Mouse (Mus musculus) adrenal gland, postnatal 25 days (tissue): Measurements from ENCODE around the gene Smg9. TPM values are rescaled to one million over a fixed set of nuclear protein-coding genes. Genes with fewer than 3 reads are reported as not detected.

Experiments
- DNase-seq: peaks from one replicate; pipeline ENCODE4 v3.0.0; 2021; ENCODE audit warnings: mixed read lengths
- long read RNA-seq: library from polyadenylated mRNA; stranded (forward); transcript quantifications from one replicate; pipeline ENCODE4 v2.0.0, GENCODE M21; 2021
- total RNA-seq: library from RNA; stranded (reverse); gene quantifications from 2 replicates; pipeline ENCODE4 v1.2.3, GENCODE M21; 2021

The Smg9 gene
- total RNA-seq = 26.6 and 29.1 TPM in 2 replicates
- long read RNA-seq, partial matches to known transcripts = 6 of 12 reads
- long read RNA-seq, other reads (novel, unspliced or antisense) = 4 of 12 reads

DNA sequence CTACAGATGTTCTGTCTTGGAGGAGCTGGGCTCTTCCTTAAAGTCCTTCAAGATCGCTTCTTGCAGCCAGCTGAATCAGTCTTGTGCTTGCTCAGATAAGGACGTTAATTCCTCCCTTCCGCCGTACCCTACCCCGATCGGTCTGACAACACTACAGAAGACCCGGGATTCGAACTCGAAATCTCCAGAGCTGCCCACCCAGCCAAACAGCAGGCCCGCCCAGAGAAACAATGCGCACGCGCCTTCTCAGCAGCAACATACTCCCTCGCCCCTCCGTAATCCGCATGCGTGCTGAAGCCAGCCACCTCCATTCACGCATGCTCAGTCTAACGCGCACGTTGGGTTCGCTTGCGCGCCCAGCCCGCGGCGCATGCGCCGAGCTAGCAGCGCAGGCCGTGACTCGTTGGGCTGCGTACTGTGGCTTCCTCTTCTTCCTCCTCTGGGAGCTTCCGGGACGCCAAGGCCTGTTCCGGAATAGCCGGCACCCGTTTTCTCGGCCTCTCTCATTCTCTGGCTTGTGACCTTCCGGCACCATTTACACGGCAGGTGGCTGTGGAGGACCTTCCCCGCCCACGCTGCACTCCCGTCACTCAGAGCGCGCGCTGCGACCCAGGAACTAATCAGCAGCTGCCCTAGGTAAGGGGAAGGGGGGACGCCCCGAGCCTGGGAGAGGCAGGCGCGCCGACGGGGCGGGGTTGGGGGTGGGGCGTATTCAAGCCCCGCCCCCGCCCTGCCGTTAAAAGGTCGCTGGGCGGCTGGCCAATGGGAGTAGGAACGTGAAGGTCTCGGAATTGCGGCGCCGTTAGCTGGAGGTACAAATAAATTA lies at the start of gene Smg9:
Smg9 (plus strand) TSS at position 364 of the 826 bp plus-strand sequence.
- peak; percentile 97 for DNase-seq

DNA sequence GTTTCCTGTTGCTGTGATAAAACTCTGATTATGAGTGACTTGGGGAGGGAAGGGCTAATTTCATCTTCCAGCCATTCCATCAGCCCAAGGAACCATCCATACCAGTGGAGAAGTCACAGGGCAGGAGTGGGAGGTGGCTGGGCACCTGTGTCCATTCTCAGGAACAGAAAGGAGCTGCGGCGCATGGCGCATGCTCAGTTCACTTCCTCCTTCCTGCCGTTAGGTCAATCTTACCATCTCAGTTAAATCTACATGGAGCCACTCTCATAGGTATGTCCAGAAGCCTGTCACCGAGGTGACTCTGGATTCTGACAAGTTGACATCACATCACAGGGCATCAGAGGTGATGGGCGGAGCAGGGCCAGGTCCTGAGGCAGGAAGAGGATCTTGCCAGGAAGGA lies 43.8 kb upstream of the Smg9 start:
- no peak for DNase-seq

DNA sequence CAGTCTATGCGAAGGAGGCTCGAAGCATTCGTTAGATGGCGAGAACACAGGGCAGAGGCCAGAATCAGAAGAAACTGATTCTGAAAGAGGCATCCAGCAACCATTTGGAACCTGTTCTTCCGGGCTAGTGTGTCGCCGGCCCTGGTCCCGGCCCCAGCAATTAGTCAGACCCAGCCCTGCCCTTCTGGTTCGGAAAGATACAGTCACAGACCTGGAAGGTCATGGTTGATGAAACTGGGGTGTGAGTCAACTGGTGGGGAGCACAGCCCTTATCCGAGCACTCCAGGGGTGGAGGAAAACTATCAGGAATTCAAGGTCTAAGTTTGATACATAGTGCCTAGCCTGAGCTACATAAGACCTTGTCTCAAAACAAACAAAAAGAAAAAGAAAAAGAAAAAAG lies 43.3 kb upstream of the Smg9 start:
- DNase-seq = peak; percentile 39

DNA sequence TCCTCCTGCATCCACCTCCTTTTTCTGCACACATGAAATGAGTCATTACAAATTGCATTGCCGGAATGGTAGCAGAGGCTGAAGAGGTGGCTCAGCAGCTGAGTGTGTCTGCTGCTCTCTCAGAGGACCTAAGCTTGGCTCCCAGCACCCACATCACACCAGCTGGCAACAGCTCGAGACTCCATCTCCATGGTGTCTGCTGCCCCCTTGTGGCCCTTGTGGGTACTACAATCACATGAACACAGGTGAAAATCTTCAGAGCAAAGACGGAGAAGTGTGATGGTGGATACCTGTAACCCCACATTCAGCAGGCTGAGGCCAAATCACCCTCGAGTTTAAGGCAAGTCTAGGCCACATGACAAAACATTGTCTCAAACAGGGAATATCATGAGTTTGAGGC lies 41.5 kb upstream of the Smg9 start:
- no peak for DNase-seq

DNA sequence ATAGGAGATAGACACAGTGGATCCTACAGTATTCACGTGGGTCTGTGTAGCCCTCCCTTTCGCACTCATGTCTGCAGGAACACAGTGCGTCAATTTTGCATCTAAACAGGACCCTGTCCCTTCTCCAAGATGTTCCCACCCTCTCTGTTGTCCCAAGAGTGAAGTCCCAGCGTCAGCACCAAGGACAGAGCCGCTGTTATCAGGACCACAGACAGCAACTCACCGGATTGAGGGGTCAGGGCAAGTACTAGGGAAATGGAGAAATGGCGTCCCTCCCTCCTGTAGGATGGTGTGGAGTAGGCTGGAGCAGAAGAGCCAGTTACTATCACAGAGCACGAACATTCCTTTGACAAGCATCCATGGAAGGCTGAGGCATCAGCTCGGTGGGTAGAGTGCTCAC lies 40.1 kb upstream of the Smg9 start:
- peak; percentile 47 for DNase-seq

DNA sequence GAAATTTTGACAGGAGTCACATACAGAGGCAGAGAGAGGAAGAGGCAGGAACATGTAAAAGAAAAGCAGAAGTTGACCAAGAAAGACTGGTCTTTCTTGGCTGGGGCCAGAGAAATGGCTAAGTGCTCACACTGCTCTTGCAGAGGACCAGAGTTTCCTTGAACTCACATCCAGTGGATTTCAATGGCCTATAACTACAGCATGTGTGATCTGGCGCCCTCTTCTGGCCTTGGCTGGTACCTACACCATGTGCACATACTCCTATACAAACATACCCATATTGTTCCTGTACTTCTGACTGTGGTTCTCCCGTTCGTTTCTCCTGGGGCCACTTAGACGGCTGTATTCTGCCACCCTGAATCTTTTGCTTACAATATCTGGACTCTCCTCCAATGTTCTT lies 38.4 kb upstream of the Smg9 start:
- no peak for DNase-seq

DNA sequence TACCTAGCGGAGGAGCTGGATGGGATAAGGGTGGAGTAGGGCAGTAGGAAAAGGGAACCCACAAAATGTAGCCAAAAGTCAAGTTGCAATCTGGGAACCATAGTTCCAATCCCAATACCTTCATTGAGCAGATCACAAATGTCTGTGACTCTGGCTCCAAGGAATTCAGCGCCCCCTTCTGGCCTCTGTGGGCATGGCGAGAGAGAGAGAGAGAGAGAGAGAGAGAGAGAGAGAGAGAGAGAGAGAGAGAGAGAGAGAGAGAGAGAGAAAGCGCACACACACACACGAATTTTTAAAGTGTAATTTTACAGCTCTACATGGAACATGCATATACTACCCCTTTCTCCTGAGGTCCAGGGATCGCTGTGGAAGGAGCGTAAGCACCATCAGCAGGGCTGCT lies 36.2 kb upstream of the Smg9 start:
- DNase-seq = peak; percentile 56

DNA sequence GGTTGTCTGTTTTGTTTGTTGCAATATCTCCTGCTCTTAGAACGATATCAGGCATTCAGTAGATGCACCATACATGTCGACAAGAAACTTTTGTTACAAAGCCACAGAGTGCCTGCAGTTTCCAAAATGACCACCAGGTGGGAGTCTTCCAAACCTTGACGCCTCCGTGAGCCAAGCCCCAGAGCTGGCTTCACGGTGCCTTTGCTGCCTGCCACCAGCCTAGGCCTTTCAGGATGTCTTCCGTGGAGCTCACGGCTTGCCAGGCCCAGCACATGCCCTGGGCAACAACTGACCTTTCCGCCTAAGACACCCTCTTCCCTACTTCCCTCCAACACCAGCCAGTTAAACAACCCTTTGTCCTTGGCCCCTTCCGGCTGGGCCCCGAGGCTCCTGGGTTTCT lies 34.6 kb upstream of the Smg9 start:
- DNase-seq = peak; percentile 82

DNA sequence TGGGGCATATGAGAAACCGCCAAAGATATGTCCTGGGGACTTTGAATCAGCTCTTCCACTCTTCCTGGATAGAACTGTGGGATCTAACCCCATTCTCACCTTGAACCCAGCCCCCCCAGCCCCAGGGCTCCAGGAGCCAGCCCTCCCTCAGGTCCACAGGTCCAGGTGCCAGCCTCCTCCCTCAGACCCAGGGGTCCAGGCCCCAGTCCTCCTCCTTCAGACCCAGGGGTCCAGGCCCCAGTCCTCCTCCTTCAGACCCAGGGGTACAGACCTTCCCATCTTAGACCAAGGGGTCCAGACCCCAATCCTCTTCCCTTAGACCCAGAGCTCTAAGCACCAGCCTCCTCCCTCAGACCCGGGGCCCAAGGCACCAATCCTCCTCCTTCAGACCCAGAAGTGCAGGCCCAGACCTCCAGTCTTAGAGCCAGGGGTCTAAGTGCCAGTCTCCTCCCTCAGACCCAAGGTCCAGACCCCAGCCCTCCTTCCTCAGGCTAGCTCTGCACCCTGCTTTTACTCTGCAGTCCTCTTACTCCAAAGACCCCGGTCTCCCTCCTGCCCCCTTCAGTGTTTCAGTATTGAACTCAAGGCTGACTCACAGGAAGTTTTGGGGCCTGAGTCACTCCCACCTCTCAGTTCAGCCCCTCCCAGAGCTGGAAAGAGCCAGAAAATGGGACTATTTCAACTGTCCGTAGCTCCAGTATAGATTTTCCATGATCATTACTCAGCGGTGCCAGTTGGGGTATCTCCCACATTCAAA lies 34.0 kb upstream of the Smg9 start:
- DNase-seq = peak; percentile 24

DNA sequence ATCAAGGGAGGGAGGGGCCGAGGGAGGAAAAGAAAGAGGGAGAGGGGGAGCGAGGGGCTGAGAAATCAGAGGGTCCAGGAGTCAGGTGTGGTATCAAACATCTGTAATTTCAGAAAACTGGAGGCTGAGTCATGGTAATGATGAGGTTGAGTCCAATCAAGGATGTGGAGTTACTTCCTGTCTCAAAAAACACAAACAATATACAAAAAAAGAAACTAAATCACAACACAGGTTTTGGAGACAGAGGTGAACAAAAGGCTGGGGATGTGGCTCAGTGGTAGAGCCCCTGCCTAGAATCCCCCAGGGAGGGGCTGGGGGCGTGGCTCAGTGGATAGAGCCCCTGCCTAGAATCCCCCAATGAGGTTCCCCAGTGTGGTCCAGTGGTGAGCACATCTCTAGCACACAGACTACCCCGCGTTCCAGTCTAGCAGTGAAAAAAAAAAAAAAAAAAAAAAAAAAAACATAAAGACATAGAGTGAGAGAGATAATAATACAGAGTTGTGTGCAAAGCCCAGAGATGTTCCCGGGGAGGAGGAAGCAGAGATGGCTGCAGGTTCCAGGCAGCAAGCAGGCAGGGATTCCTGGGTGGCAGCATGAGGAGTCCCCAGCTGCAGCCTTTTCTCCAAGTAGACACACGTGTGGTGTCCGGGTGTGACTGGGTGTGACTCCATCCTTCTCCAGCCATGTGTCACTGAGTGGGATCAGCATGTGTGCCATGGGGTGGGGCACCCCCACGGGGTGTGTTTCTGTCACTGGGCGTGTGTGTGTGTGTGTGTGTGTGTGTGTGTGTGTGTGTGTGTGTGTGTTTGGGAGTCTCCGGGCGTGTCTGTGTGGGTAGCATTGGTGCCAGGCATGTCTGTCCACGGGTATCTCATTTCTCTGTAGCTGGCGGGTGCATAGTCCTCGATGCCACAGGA lies 32.4 kb upstream of the Smg9 start:
- no peak for DNase-seq

DNA sequence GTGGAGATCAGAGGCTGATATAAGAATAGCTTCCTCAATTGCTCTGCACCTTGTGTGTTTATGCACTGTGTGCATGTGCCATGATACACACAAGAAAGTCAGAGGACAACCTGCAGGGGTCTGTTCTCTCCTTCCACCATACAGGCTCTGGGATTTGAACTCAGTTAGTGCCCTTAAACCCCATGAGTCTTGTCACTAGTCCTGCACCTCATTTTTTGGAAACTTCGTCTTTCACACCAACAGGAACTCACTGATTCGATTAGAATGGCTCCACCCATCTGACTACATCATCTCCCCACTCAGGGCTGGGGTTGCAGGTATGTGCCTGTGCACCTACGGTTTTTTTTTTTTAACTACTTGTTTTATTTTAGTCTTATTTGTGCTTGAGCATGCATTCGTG lies 31.2 kb upstream of the Smg9 start:
- DNase-seq = no peak

DNA sequence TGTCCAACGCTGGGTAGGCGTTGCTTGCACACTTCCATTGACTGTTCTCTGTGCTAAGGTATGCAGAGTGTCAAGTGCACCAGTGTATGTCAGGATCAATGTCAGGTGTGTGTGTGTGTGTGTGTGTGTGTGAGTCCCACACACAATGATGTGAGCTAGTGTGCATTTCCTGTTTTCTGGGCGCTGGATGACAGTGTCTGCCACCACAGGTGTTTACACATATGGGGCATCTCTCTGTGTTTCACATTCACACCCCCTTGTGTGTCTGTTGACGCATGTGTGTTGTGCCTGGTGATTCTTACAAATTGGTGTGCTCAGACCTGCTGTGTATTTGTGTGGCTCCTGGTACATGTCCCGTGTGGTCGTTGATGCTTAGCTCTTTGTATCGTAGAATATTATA lies 30.5 kb upstream of the Smg9 start:
- DNase-seq = no peak

DNA sequence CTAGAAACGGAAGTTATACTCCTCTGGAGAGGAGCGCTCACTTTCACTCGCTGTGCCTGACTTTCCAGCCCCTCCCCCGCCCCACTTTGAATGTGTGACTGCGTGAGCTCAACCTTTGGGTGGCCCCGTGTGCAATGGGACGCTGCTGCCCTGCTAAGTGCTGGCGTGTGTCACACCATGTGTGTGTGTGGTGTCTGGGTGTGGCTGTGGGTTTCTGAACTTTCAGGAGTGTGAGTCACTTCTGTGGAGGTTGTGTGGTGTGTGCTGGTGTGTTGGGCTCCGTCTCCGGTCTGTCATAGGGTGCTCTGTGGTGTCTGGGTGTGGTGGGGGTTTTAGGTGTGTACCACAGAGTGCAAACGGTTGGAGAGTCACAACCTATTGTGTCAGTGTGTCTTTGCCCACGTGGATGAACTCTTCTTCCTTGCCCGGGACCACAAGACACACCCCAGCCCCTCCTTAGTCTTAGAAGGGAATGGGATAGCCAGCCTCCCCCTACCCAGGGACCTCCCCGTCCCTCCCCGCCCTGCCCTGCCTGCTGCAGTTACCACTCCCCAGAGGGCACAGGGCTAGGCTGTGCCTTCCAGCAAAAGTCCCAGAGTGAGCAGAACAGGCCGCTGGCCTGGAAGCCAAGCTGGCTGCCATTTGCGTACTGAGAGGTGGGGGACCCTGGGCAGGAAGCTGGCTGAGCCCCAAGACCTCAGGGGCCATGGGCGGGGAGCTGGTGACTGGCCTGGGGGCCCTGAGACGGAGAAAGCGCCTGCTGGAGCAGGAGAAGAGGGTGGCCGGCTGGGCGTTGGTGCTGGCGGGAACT lies 29.5 kb upstream of the Smg9 start, which contains the start of gene Kcnn4:
Kcnn4 (plus strand) TSS at position 533 of the 811 bp plus-strand sequence.
- DNase-seq = no peak

DNA sequence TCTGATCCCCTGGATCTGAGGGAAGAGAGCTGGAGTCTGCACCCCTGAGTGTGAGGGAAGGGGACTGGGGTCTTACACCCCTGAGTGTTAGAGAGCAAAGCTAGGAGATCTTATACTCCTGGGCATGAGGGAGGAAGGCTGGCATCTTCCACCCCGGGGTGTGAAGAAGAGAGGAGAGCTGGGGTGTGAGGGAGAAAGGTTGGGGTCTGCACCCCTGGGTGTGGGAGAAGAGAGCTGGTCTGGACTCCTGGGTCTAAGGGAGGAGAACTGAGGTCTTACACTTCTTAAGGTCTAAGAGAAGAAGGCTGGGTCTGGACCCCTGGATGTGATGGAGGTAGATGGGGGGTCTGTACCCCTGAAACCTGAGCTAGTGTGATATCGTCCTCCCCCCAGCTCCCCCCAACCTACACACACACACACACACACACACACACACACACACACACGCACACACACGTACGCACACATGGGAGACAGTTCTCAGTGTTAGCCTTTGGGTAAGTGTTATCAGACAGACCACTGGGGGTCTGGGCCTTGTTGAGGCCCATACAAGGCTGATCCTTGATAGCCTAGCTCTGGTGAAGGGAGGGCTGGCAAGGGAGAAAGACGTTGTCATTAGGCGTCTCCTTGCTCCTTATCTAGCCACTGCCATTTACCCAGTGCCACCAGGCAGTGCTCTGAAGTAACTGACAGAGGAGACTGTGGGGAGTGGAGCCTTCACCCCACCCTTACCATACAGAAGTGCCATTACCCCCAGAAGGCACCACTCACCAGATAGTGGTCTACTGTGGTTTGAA lies 28.2 kb upstream of the Smg9 start:
- DNase-seq = no peak

DNA sequence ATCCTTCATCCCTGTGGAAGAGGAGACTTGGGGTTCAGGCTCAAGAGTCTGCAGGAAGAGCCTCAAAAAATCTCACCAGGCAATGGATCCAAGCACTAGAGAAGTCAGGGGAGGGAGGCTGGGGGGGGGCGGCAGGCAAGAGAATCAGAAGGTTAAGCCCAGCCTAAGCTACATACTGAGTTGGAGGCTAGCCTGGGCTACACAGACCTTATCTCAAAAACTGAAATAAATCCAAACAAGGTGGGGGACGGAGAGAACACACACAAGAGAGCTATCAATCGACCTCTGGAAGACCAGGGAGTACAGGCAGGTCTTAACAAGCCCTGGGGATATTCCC lies 27.6 kb upstream of the Smg9 start:
- no peak for DNase-seq

DNA sequence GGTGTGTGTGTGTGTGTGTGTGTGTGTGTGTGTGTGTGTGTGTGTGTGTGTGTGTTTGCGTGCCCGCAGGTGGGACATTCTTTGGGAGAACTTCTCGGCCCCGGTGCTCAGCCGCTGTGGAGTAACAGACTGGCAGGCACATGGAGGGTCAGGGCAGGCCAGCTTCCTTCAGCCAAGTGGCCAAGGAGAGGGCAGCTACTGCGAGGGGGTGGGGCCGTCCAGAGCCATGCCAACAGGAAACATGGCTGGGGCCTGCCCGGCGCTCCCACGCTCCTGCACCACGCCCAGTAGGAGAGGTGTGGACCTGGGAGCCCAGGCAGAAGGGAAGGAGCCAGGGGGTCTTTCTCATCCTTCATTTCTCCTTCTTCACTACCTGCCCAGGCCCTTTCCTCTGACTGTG lies 27.1 kb upstream of the Smg9 start:
- no peak for DNase-seq

DNA sequence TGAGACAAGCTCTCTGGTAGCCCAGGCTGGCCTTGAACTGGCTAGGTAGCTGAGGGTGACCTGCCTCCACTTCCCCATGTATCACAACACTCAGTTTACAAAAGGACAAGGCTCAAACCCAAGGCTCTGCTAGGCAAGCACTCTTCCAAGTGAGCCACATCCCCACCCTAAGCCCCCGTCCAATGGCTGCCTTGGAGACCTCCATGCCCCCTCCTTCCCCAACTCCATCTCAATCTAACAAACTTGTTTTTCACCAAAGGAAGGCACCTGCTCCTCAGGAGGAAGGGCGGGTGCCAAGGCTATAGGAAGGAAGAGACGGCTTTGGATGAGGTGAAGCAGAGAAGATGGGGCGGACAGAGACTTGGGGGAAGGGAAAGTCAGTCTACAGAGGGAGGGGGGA lies 26.6 kb upstream of the Smg9 start:
- DNase-seq = no peak

DNA sequence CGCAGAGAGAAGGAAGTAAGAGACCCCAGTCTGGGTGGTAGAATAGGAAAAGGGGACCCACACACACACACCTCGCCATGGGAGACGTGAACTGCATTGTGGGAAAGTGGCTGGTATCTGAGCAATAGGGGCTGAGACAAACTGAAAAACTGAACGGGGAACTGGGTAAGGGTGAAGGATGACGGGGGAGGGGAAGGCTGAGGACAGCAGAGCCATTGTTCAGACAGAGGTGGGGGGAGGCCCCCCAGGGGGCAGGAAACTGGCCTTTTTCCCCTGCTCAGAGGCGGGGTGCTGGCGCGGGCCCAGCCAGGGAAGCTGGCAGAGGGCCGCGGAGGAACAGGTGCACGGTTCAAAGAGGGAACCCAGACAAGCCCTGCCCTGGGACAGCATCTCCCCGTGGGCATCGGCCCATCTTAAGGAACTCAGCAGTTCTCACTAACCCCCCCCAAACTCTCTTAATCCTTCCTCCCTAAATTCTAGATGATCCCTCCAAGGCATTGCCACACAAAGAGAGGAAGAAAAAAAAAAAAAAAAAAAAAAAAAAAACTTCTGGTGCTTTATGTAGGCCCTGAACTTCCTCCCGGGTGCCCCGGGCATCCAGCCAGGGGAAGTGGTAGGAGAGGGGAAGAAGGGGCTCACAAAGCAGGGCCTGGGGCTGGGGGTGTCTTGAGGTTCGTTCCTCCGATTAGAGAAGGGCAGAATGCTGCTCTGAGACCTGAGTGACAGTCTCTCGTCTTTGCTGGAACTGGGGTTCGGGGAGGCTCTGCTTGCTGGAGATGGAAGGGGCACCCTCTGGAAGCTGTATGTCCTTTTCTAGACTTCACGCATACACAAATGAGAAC lies 25.7 kb upstream of the Smg9 start:
- peak; percentile 23 for DNase-seq

DNA sequence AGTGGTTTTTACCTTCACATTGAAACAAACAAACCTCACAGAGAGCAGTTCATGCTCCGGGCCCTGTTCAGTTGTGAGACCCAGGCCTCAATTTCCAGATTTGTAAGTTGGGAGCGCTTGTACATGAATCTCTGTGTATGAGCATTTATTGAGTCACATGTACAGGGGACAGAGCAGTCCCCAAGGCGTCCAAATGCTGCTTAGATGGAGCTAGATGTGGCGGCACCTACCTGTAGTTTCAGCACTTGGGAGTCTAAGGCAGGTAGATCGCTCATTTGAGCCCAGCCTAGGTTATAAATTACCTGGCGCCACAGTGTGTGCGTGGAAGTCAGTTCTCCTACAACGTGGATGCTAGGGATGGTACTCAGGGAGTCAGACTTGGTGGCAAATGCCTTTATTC lies 23.0 kb upstream of the Smg9 start:
- DNase-seq = no peak
